Mouse (Mus musculus) neural tube, embryonic 15.5 days (tissue): Measurements from ENCODE around the gene Tmem178. TPM values are rescaled to one million over a fixed set of nuclear protein-coding genes. Genes with fewer than 3 reads are reported as not detected.

Experiments used
- ATAC-seq: fragments of 200-750 bp; cut with Nextera tagmentation; 2 replicates; pipeline ENCODE4 v1.8.0; 2017; ENCODE audit warnings: mild to moderate bottlenecking, moderate TSS enrichment, moderate library complexity; ENCODE audit not compliant: low FRiP score
- H3K27ac ChIP-seq: fragments of 300-500 bp; sonication (generic); replicated peaks from 2 replicates; pipeline ENCODE4 v1.5.1; 2015; ENCODE audit warnings: mild to moderate bottlenecking, inconsistent platforms
- H3K27me3 ChIP-seq: fragments of 300-500 bp; sonication (generic); replicated peaks from 2 replicates; pipeline ENCODE4 v1.6.1; 2015; ENCODE audit warnings: inconsistent platforms
- H3K36me3 ChIP-seq: fragments of 300-500 bp; sonication (generic); 2 replicates; pipeline ENCODE4 v1.6.1; 2015; ENCODE audit warnings: inconsistent platforms
- H3K4me1 ChIP-seq: fragments of 300-500 bp; sonication (generic); 2 replicates; pipeline ENCODE4 v1.6.1; 2015; ENCODE audit warnings: inconsistent platforms
- H3K4me2 ChIP-seq: fragments of 300-500 bp; sonication (generic); 2 replicates; pipeline ENCODE4 v1.6.1; 2015; ENCODE audit warnings: inconsistent platforms, mild to moderate bottlenecking, moderate library complexity
- H3K4me3 ChIP-seq: fragments of 300-500 bp; sonication (generic); replicated peaks from 2 replicates; pipeline ENCODE4 v1.5.1; 2015; ENCODE audit warnings: mild to moderate bottlenecking, inconsistent platforms
- H3K9ac ChIP-seq: fragments of 300-500 bp; sonication (generic); replicated peaks from 2 replicates; pipeline ENCODE4 v1.6.1; 2015; ENCODE audit warnings: mild to moderate bottlenecking, inconsistent platforms
- H3K9me3 ChIP-seq: fragments of 300-500 bp; sonication (generic); replicated peaks from 2 replicates; pipeline ENCODE4 v1.6.1; 2016; ENCODE audit warnings: inconsistent platforms
- WGBS: fragments of 180-500 bp; shearing (Covaris S2); methylation state at CpG from one replicate; pipeline ENCODE4 v1.1.7; 2015; ENCODE audit warnings: mixed read lengths; 5-methylcytosine and 5-hydroxymethylcytosine counted together
- polyA plus RNA-seq: library from polyadenylated mRNA; unstranded; fragments of >200 nt; fragmentation: Nextera tagmentation; extraction: Ambion mirVana; gene quantifications from 2 replicates; pipeline ENCODE4 v1.2.1, GENCODE M21; 2015

Gene Tmem178
- 27.7 and 37.0 TPM in 2 replicates for polyA plus RNA-seq

- WGBS, result under 1% methylated on average over 78 of the region's 84 CpGs
- peak within 1 kb of the TSS; percentile 85 for H3K27ac ChIP-seq
- H3K36me3 ChIP-seq, result no peaks in the 10 kb centered on the region
- H3K4me2 ChIP-seq, result peak within 1 kb of the TSS; percentile 92
- H3K9ac ChIP-seq, result peak within 1 kb of the TSS; percentile 87
- ATAC-seq, result peak; percentile 80
- H3K4me1 ChIP-seq, result peaks cover 25% of the 10 kb centered on the region
- H3K9me3 ChIP-seq, result no peaks in the 10 kb centered on the region
- no peaks in the 10 kb centered on the region for H3K27me3 ChIP-seq
- H3K4me3 ChIP-seq, result peak within 1 kb of the TSS; percentile 92
These were observed at the start of gene Tmem178 for GRCm38 (mm10) chr17:80944530-80945198. Tmem178 (plus strand) TSS chr17:80944632.

GRCm38 (mm10) chr17:80896481-80896880, 48.0 kb upstream of the Tmem178 start:
- 47% methylated on average over 2 of the region's 2 CpGs for WGBS
- no peaks in the 10 kb centered on the region for H3K9me3 ChIP-seq
- no peak overlapping the region for H3K27ac ChIP-seq
- no peaks in the 10 kb centered on the region for H3K36me3 ChIP-seq
- H3K27me3 ChIP-seq, result no peaks in the 10 kb centered on the region
- H3K4me2 ChIP-seq, result no peak overlapping the region
- no peak for ATAC-seq
- no peak overlapping the region for H3K4me3 ChIP-seq
- no peak overlapping the region for H3K9ac ChIP-seq
- H3K4me1 ChIP-seq, result peaks cover 17% of the 10 kb centered on the region

- no peaks in the 10 kb centered on the region for H3K27me3 ChIP-seq
- H3K9me3 ChIP-seq, result no peaks in the 10 kb centered on the region
- 66% methylated on average over 9 of the region's 9 CpGs for WGBS
- no peaks in the 10 kb centered on the region for H3K36me3 ChIP-seq
- no peak overlapping the region for H3K4me3 ChIP-seq
- H3K9ac ChIP-seq, result no peak overlapping the region
- no peak overlapping the region for H3K4me2 ChIP-seq
- 0 out of 2 replicates have a peak overlapping the region, but pooled peaks have one; percentile 41 for H3K27ac ChIP-seq
- H3K4me1 ChIP-seq, result peaks cover 17% of the 10 kb centered on the region
- no peak for ATAC-seq
These were observed 46.6 kb upstream of the Tmem178 start for GRCm38 (mm10) chr17:80897709-80898440.

GRCm38 (mm10) chr17:80899513-80900199, 44.8 kb upstream of the Tmem178 start:
- Histone ChIP-seq H3K27me3 (no peaks in the 10 kb centered on the region), H3K9ac (no peak overlapping the region), H3K36me3 (no peaks in the 10 kb centered on the region), H3K4me1 (peaks cover 17% of the 10 kb centered on the region), H3K27ac (peak overlapping the region; percentile 4), H3K4me2 (0 out of 2 replicates have a peak overlapping the region, but pooled peaks have one; percentile 0), H3K4me3 (no peak overlapping the region), H3K9me3 (no peaks in the 10 kb centered on the region)
- ATAC-seq, result peak; percentile 73
- WGBS, result 32% methylated on average over 9 of the region's 9 CpGs

- WGBS, result 44% methylated on average over 2 of the region's 2 CpGs
- no peaks in the 10 kb centered on the region for H3K27me3 ChIP-seq
- H3K4me2 ChIP-seq, result 0 out of 2 replicates have a peak overlapping the region, but pooled peaks have one; percentile 0
- H3K36me3 ChIP-seq, result no peaks in the 10 kb centered on the region
- H3K4me1 ChIP-seq, result peaks cover 22% of the 10 kb centered on the region
- H3K9ac ChIP-seq, result no peak overlapping the region
- peak overlapping the region; percentile 4 for H3K27ac ChIP-seq
- 0 out of 2 replicates have a peak, but pooled peaks have one; percentile 10 for ATAC-seq
- no peak overlapping the region for H3K4me3 ChIP-seq
- H3K9me3 ChIP-seq, result no peaks in the 10 kb centered on the region
These were observed 44.3 kb upstream of the Tmem178 start for GRCm38 (mm10) chr17:80900200-80900520.

GRCm38 (mm10) chr17:80901885-80902284, 42.5 kb upstream of the Tmem178 start:
- Histone ChIP-seq H3K4me3 (no peak overlapping the region), H3K36me3 (no peaks in the 10 kb centered on the region), H3K4me2 (no peak overlapping the region), H3K9me3 (no peaks in the 10 kb centered on the region), H3K27me3 (no peaks in the 10 kb centered on the region), H3K4me1 (peaks cover 22% of the 10 kb centered on the region), H3K27ac (no peak overlapping the region), H3K9ac (no peak overlapping the region)
- WGBS, result 83% methylated on average over 6 of the region's 6 CpGs
- no peak for ATAC-seq

- no peak overlapping the region for H3K4me2 ChIP-seq
- no peaks in the 10 kb centered on the region for H3K9me3 ChIP-seq
- H3K27me3 ChIP-seq, result no peaks in the 10 kb centered on the region
- ATAC-seq, result no peak
- WGBS, result 65% methylated on average over 11 of the region's 11 CpGs
- H3K27ac ChIP-seq, result no peak overlapping the region
- peaks cover 22% of the 10 kb centered on the region for H3K4me1 ChIP-seq
- H3K9ac ChIP-seq, result no peak overlapping the region
- no peak overlapping the region for H3K4me3 ChIP-seq
- H3K36me3 ChIP-seq, result no peaks in the 10 kb centered on the region
These were observed 41.1 kb upstream of the Tmem178 start for GRCm38 (mm10) chr17:80903121-80903875.

GRCm38 (mm10) chr17:80904061-80904460, 40.4 kb upstream of the Tmem178 start:
- H3K9me3 ChIP-seq, result no peaks in the 10 kb centered on the region
- no peak overlapping the region for H3K4me2 ChIP-seq
- H3K9ac ChIP-seq, result no peak overlapping the region
- 51% methylated on average over 5 of the region's 5 CpGs for WGBS
- peak; percentile 30; the same call in 1 of the 2 replicates for ATAC-seq
- H3K4me1 ChIP-seq, result peaks cover 17% of the 10 kb centered on the region
- no peak overlapping the region for H3K27ac ChIP-seq
- H3K36me3 ChIP-seq, result no peaks in the 10 kb centered on the region
- H3K27me3 ChIP-seq, result no peaks in the 10 kb centered on the region
- no peak overlapping the region for H3K4me3 ChIP-seq

- no peaks in the 10 kb centered on the region for H3K9me3 ChIP-seq
- no peak overlapping the region for H3K4me2 ChIP-seq
- no peaks in the 10 kb centered on the region for H3K27me3 ChIP-seq
- H3K36me3 ChIP-seq, result no peaks in the 10 kb centered on the region
- H3K4me1 ChIP-seq, result no peaks in the 10 kb centered on the region
- 99% methylated on average over 2 of the region's 2 CpGs for WGBS
- H3K4me3 ChIP-seq, result no peak overlapping the region
- H3K27ac ChIP-seq, result no peak overlapping the region
- H3K9ac ChIP-seq, result no peak overlapping the region
- ATAC-seq, result no peak
These were observed 28.8 kb upstream of the Tmem178 start for GRCm38 (mm10) chr17:80915666-80916065.

GRCm38 (mm10) chr17:80919261-80919660, 25.2 kb upstream of the Tmem178 start:
- ATAC-seq, result no peak
- Histone ChIP-seq H3K4me2 (no peak overlapping the region), H3K9me3 (no peaks in the 10 kb centered on the region), H3K27ac (no peak overlapping the region), H3K27me3 (no peaks in the 10 kb centered on the region), H3K4me3 (no peak overlapping the region), H3K4me1 (peaks cover 10% of the 10 kb centered on the region), H3K36me3 (no peaks in the 10 kb centered on the region), H3K9ac (no peak overlapping the region)
